Mouse (Mus musculus): ENCODE data around the gene Mief2. TPM values are rescaled to one million over a fixed set of nuclear protein-coding genes. Genes with fewer than 3 reads are reported as not detected.

The Mief2 gene
- total RNA-seq, 2 experiments from 2014 or later: 27.0 to 32.3 TPM

DNA sequence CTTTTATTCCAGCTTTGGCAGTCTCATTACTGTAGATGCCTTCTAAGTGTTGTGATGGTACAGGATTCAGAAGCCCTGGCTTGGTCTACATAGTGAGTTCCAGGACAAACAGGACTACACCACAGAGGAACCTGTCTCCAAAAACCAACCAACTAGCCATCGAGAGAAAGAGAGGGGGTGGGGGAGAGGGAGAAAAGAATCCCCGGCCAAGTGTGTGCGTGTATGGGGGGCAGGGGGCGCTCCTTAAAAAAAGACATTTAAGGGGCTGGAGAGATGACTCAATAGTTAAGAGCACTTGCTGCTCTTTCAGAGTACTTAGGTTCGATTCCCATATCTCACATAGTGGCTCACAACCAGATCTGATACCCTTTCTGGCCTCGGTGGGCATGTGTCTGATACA is 47.4 kb downstream of the Mief2 start:
- DNase-seq (ENCODE audit: low spot score in 2 of 2): no peak

GRCm38 (mm10) chr11:60776107-60776828 is 48.1 kb downstream of the Mief2 start:
- no peak for DNase-seq (ENCODE audit: low spot score in 2 of 2)

DNA sequence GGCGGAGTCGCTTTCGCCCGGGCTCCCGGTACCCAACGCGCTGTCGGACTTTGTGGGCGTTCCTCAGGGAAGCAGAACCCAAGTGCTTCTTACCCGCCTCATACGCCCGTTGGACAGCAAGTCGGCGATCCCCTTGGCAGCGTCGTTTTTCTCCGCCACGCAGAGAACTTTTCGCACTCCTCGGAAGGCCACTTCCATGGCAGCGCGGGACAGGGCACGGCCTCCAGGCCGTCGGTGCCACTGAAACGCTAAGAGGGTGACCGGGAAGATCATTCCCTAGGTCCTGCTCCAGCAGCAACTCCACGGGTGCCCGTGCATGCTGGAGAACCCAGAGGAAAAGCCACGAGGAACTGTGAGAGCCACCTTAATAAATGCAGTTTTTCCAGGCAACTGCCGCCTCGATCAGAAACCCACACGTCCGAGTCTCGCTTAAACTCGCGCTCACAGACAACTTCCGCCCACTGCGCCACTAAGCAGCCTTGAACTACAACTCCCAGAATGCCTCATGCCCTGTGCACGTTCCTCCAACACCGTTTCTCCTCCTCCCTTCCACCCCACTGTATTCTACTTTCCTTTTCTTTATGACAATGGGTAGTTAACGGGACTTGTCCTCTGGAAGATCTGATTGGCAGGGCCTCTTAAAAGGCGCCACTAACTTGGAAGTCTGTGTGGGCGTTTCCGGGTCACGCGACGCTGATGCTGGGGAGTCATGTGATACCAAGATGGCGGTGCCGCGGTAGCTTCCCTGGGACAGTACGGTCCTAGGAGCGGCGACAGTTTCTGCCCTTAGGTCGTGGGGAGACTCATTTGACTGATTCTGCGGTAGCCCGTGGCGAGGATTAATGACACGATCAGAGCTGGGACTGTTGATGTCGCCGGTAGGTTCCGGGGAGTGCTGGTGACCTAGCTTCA is 48.9 kb downstream of the Mief2 start, which contains the start of the genes Top3a and Smcr8:
TSS of gene Top3a (minus strand) at position 537 of the 912 bp plus-strand sequence.
TSS of gene Smcr8 (plus strand) at position 696 of the 912 bp plus-strand sequence.
- peak; percentile 72 to 79 for DNase-seq (ENCODE audit: low spot score in 2 of 2)

GRCm38 (mm10) chr11:60777801-60778370 is 49.7 kb downstream of the Mief2 start:
- DNase-seq (ENCODE audit: low spot score in 2 of 2): no peak

DNA sequence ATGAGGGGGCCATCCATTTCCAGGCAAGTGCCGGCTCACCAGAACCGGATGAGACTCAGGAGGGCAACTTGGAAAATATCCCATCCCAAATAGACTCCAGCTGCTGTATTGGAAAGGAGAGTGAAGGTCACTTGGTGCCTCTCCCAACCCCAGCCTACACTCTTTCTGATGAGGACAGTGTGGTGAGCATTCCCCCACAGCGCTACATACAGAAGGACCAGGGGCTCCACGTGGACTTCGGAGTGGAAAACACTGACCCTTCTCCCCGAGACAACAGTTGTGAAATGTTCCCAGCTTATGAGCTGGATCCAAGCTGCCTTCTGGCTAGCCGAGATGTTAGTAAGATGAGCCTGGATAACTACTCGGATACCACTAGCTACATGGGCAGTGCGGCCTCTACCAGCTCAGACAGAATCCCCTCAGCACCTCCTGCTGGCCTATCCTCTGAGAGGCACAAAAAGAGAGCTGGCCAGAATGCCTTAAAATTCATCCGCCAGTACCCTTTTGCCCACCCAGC is 51.5 kb downstream of the Mief2 start:
- no peak for DNase-seq (ENCODE audit: low spot score in 2 of 2)

Small RNAs within 50 kb of the gene (microRNA-seq; reads per million reads assigned to microRNA genes)
- 4.7 to 4.9 reads per million in 2 experiments for gene Mir5100 (ENCODE audit: borderline number of aligned reads in 2 of 2)

Other genes with a start within 250 kb of the Mief2 start
- gene Alkbh5, start 192.0 kb upstream of the Mief2 start, total RNA-seq (2021): 100 to 1,000 TPM in 1 of 2 experiments, 10 to 100 TPM in 1; 85.0 to 117 TPM
- gene Llgl1, start 28.7 kb upstream of the Mief2 start, total RNA-seq (2021): 10 to 100 TPM; 19.2 to 22.6 TPM
- gene Flii, start 1.1 kb upstream of the Mief2 start, total RNA-seq (2021): 100 to 1,000 TPM; 145 to 174 TPM
- 1 to 10 TPM; 5.9 to 7.7 TPM for gene Top3a, start 49.0 kb downstream of the Mief2 start, total RNA-seq (2021)
- 10 to 100 TPM; 26.9 to 28.4 TPM for gene Smcr8, start 49.1 kb downstream of the Mief2 start, total RNA-seq (2021)
- 10 to 100 TPM; 21.4 to 81.1 TPM for gene Shmt1, start 83.3 kb downstream of the Mief2 start, total RNA-seq (2021)
- 10 to 100 TPM; 44.3 to 54.0 TPM for gene Dhrs7b, start 102.2 kb downstream of the Mief2 start, total RNA-seq (2021)
- 10 to 100 TPM; 47.8 to 55.9 TPM for gene Tmem11, start 150.9 kb downstream of the Mief2 start, total RNA-seq (2021)
- gene Natd1, start 186.4 kb downstream of the Mief2 start, total RNA-seq (2021): 10 to 100 TPM; 21.6 to 22.9 TPM
- gene Map2k3, start 203.6 kb downstream of the Mief2 start, total RNA-seq (2021): 100 to 1,000 TPM in 1 of 2 experiments, 10 to 100 TPM in 1; 71.7 to 116 TPM